Comparison of ENCODE assay signal across 14 mouse cellular contexts in the genomic region with DNA sequence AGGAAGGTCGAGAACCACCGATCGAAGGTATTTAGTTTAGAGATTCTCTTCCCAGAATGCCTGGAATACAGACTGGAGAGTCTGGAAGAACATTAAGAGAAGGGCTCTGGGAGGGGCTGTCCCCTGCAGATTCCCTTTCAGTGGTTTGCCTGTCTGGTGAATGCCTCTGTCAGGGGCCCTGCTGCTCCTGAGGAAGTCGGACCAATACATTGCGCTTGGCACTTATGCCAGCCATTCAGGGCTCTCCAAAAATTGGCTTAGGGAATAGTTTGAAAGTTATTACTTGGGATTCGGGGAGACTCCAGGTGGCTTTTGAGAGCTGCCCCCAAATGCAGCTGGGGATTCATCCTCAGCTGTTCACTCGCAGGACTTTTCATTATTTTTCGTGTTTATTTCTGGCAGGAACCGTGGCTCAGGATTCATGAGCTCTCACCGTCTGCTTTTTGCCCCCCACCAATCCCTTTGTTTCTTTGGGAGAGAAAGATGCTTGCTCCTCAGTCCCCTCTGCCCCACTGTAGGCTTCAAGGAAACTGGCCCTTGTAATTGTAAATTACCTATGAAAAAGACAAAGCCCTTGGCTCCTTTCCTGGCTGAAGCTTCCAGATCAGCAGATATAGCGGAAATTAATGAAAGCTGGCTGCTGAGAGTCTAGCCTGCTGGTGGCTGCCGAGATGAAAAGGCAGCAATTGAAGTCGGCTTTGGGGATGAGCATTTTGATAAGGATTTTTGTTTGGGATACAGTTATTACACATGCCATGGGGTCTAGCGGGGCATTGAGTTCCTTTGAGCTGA.
A peak's percentile ranks its signal among the peaks of the same experiment; 100 is the strongest.
DNase-seq lines count a peak whose midpoint lies in the region; ATAC-seq lines count a peak whose summit lies in the region.
"Had no signal": no experiment of that assay in that cellular context is flagged by ENCODE, and none has a peak within 500 bp of the region (broad histone marks: within the 10 kb centered on the region; RNA-seq: fewer than 3 reads in every experiment).

No protein-coding gene starts in this region.

- H3K4me2 ChIP-seq in hindbrain, embryonic 12.5 days (replicated peaks), result no peak overlapping the region; the same call in 1 of the 2 replicates
- H3K4me2 ChIP-seq in midbrain, embryonic 14.5 days (ENCODE audit: low read length), result peak overlapping the region; percentile 26
- no peak overlapping the region for H3K4me2 ChIP-seq in intestine, embryonic 15.5 days (replicated peaks)
- H3K4me2 ChIP-seq: heart, embryonic 11.5 days; liver, embryonic 15.5 days had no signal

- WGBS in forebrain, embryonic 10.5 days, result 19% methylated on average over 14 of the region's 14 CpGs
- WGBS in hindbrain, embryonic 12.5 days, result 22% methylated on average over 14 of the region's 14 CpGs
- 9% methylated on average over 14 of the region's 14 CpGs for WGBS in midbrain, embryonic 14.5 days
- WGBS in intestine, embryonic 15.5 days, result 48% methylated on average over 14 of the region's 14 CpGs

- H3K4me1 ChIP-seq in forebrain, embryonic 10.5 days, result peaks cover 17% of the 10 kb centered on the region
- H3K4me1 ChIP-seq in hindbrain, embryonic 12.5 days, result peaks cover 14% of the 10 kb centered on the region
- peaks cover 18% of the 10 kb centered on the region for H3K4me1 ChIP-seq in midbrain, embryonic 14.5 days (ENCODE audit: control insufficient read depth, insufficient read depth, low read length)
- no peaks in the 10 kb centered on the region for H3K4me1 ChIP-seq in intestine, embryonic 15.5 days (replicated peaks)
- H3K4me1 ChIP-seq: liver, embryonic 15.5 days had no signal

- ATAC-seq in hindbrain, embryonic 12.5 days (ENCODE audit: low FRiP score), result no peak
- 0 out of 2 replicates have a peak, but pooled peaks have one; percentile 63 for ATAC-seq in midbrain, embryonic 14.5 days (ENCODE audit: low FRiP score, low TSS enrichment)
- no peak for ATAC-seq in intestine, embryonic 15.5 days

- H3K27ac ChIP-seq in forebrain, embryonic 10.5 days, result 0 out of 2 replicates have a peak overlapping the region, but pooled peaks have one; percentile 58
- H3K27ac ChIP-seq in hindbrain, embryonic 12.5 days, result 0 out of 2 replicates have a peak overlapping the region, but pooled peaks have one; percentile 18
- H3K27ac ChIP-seq in midbrain, embryonic 14.5 days (replicated peaks; ENCODE audit: low read depth, low read length), result peak overlapping the region; percentile 27; the same call in 1 of the 2 replicates
- H3K27ac ChIP-seq in intestine, embryonic 15.5 days, result no peak overlapping the region
- H3K27ac ChIP-seq: liver, embryonic 15.5 days had no signal

- no peaks in the 10 kb centered on the region for H3K9me3 ChIP-seq in forebrain, embryonic 10.5 days
- no peaks in the 10 kb centered on the region for H3K9me3 ChIP-seq in hindbrain, embryonic 12.5 days (replicated peaks)
- no peaks in the 10 kb centered on the region for H3K9me3 ChIP-seq in midbrain, embryonic 14.5 days (ENCODE audit: control insufficient read depth, low read length)
- no peaks in the 10 kb centered on the region for H3K9me3 ChIP-seq in intestine, embryonic 15.5 days
- H3K9me3 ChIP-seq: liver, embryonic 15.5 days had no signal

- H3K27me3 ChIP-seq in forebrain, embryonic 10.5 days (ENCODE audit: poor library complexity, severe bottlenecking), result no peaks in the 10 kb centered on the region; the same call in 1 of the 2 replicates
- H3K27me3 ChIP-seq in hindbrain, embryonic 12.5 days, result no peaks in the 10 kb centered on the region
- no peaks in the 10 kb centered on the region for H3K27me3 ChIP-seq in midbrain, embryonic 14.5 days (ENCODE audit: control insufficient read depth, insufficient read depth, low read length)
- no peaks in the 10 kb centered on the region for H3K27me3 ChIP-seq in intestine, embryonic 15.5 days (replicated peaks)
- H3K27me3 ChIP-seq: liver, embryonic 15.5 days had no signal

- peak overlapping the region; percentile 12; the same call in 1 of the 2 replicates for H3K4me3 ChIP-seq in forebrain, embryonic 10.5 days
- H3K4me3 ChIP-seq in hindbrain, embryonic 12.5 days, result no peak overlapping the region
- H3K4me3 ChIP-seq in midbrain, embryonic 14.5 days (replicated peaks; ENCODE audit: low read depth, low read length), result no peak overlapping the region
- no peak overlapping the region for H3K4me3 ChIP-seq in intestine, embryonic 15.5 days (replicated peaks)
- H3K4me3 ChIP-seq: liver, embryonic 15.5 days had no signal

- no peak overlapping the region for H3K9ac ChIP-seq in hindbrain, embryonic 12.5 days
- no peak overlapping the region for H3K9ac ChIP-seq in midbrain, embryonic 14.5 days (replicated peaks; ENCODE audit: low read length)
- no peak overlapping the region for H3K9ac ChIP-seq in intestine, embryonic 15.5 days
- H3K9ac ChIP-seq: liver, embryonic 15.5 days had no signal

- peak; percentile 26 for DNase-seq in MN1 (ENCODE audit: low spot score)
- no peak for DNase-seq in forebrain, embryonic 10.5 days (ENCODE audit: extremely low spot score, low spot score)
- DNase-seq in midbrain, embryonic 14.5 days, result peak; percentile 68
- no peak for DNase-seq in right cerebral cortex, postnatal 25 days
- DNase-seq in urinary bladder, postnatal 4 days (ENCODE audit: low spot score in 2 of 2), result no peak
- no peak for DNase-seq in layer of hippocampus, adult 18-20 months (ENCODE audit: low spot score in 2 of 2)
- DNase-seq: cerebellum, adult 11-12 months; gastrocnemius, postnatal 10 days; heart, postnatal 36 days; thymus, postnatal 36 days had no signal

- no peaks in the 10 kb centered on the region for H3K36me3 ChIP-seq in forebrain, embryonic 10.5 days (replicated peaks)
- H3K36me3 ChIP-seq in hindbrain, embryonic 12.5 days, result no peaks in the 10 kb centered on the region
- no peaks in the 10 kb centered on the region for H3K36me3 ChIP-seq in midbrain, embryonic 14.5 days (ENCODE audit: control insufficient read depth, insufficient read depth, low read length)
- no peaks in the 10 kb centered on the region for H3K36me3 ChIP-seq in intestine, embryonic 15.5 days
- H3K36me3 ChIP-seq: liver, embryonic 15.5 days had no signal

Comparison
In these comparisons a context has a peak if more than half of its experiments do, and no peak if none do; other contexts are left out.
1. DNase-seq: peak in MN1 (single experiment) and midbrain, embryonic 14.5 days (single experiment); none in forebrain, embryonic 10.5 days (single experiment), right cerebral cortex, postnatal 25 days (single experiment), urinary bladder, postnatal 4 days (0 of 2) and layer of hippocampus, adult 18-20 months (0 of 2).